Mouse (Mus musculus) CD4-positive, CD25-positive, alpha-beta regulatory T cell, adult 4 months (primary cell): Measurements from ENCODE around the gene Col4a3. TPM values are rescaled to one million over a fixed set of nuclear protein-coding genes. Genes with fewer than 3 reads are reported as not detected.
A peak's percentile ranks its signal among the peaks of the same experiment; 100 is the strongest.

Source experiments
- ATAC-seq: one replicate; pipeline ENCODE4 v1.8.0; 2017
- polyA plus RNA-seq, 2 experiments: library from polyadenylated mRNA; unstranded; fragments of 100-300 nt; shearing (Covaris generic); gene quantifications; one replicate each; pipeline ENCODE4 v1.2.1; 2017

Col4a3 gene
- polyA plus RNA-seq, 2 experiments from 2014 or later, result not detected

DNA sequence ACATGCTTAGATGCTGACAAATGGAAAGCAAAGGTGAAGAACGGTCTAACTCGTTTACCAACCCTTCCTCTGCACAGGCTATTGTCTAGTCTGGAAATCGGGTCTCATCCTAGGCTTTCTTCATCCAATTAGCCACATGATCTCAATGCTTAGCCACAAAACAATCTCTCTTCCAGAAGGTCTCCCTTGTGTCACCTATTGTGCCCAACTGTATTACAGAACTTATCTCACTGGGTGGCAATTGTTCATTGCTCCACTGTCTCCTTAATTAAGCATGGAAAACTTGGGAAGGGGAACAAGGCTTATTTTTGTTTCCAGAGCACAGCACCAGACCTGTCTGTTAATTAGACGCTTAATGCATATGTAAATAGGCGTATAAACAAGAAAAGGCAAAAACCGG is 101.2 kb downstream of the Col4a3 start:
- ATAC-seq, result no peak

DNA sequence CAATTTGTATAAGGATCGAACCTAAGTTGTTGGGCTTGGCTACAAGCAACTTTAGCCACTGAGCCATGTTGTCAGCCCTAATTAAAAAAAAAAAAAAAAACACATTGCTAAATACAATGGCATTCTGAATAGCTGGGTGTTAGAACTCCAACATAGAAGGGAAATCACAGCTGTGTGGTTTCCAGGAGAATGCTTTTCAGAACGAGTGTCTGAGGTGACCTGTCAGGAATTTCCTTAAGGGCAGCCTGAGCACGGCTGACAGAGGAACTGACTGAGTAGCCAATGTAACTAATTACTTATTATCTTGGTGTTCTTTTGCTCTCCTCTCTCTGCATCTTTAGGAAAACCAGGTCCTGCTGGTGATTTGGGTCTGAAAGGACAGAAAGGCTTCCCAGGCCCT is 109.2 kb downstream of the Col4a3 start:
- ATAC-seq, result no peak

DNA sequence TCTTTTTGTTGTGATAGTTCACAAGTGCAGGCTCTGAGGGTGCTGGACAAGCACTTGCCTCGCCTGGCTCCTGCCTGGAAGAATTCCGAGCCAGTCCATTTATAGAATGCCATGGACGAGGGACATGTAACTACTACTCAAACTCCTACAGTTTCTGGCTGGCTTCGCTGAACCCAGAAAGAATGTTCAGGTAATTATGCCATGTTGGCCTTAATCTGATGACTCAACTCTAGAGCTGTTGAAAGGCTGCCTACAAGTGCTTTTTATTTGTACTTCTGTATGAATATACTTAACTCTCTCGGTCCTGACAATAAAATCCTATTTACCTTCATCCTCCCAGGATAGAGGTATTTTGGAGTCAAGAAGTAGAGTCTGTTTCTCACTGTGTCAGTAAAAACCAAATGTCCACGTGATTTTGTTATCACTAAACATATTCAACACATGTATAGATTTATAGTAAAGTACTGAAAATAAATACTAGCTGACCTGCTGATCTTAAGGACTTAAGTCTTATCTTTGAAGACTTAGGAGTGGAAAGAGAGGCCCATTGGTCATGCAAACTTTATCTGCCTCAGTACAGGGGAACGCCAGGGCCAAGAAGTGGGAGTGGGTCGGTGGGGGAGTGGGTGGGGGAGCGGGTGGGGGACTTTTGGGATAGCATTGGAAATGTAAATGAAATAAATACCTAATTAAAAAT is 131.2 kb downstream of the Col4a3 start:
- no peak for ATAC-seq

DNA sequence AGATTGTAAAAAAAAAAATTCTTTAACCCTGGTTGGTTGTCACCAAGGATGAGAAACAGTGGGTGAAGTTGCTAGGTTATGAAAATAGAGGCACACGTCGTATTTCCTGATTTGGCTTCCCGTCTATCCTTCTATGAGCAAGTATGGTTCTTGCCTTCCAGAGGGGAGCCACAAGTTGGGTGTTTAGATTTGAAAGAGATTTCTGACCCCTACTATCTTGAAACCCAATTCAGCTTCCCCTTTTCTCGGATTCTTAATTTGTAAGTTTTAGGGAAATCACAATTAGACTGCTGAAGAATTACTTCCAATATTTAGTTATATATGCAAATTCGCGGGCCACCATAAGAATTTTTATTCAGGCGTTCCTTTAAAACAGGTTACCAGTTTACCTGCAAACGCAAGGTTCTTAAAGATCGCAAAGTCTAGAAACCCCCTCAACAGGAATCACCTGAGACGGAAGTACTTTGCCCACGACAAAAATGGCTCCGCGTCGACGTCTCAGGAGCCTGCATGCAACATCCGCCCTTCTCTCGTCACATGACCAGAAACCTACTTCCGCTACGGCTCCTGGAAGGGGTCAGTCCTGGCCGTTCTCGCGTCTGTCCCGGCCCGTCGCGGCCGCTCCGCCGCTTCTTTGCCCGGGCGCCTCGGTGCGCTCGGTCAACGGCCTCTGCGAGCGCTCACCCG is 137.8 kb downstream of the Col4a3 start, which contains the start of gene Mff:
Gene Mff, plus strand, starts transcription at position 552 of the 687 bp plus-strand sequence.
- peak; percentile 97 for ATAC-seq

DNA sequence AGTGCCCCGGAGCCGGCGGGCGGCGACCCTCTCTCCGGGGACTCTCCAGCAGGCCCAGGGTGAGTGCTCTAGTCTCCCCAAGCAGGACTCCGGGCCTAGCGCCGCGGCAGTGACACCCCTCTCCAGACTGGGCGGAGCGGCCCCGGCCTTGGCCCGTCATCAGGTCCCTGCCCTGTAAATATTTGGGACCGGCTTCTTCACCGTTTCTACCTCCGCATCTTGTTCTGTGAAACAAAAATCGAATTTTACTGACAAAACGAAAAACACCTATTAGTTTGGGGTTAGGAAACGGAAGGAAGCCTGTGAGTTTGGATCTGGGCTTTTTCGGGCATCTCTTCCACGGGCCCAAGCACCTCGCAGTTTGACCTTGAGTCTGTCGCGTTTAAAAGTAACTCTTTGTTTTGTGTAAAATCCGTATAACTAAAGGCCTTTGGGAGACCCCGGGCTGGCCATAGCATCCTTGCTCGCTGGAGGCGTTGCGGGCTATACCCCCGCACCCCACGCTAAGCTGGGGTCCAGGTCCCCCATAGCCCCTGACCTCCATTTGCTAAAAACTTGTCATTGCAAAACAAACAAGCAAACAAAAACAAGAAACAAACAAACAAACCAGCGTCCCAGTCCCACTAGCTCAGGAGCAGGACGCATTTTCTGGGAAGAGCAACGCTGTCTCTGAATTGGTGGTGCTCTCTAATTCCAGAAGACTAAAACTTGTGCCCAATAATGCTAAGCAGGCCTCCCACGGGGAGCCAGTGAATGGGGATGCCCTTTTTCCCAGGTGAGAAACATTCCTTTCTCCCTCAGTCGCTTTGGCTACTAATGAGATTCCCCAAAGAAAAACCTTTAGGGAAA is 138.5 kb downstream of the Col4a3 start:
- ATAC-seq, result peak; percentile 80

DNA sequence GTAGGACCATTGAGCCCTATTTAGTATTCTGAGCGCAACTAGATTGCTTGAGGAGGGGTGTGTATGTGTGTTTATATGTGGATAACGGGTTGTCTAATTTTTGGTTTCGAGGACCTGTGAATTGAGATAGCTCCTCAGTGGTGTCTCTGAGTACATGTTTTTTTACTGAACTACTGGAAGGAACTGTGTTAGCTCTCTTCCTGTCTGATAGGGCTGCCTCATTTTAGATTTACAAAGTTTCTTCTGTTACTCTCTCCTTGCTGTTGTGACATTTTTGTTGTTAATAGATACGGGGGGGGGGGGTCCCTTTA is 139.1 kb downstream of the Col4a3 start:
- ATAC-seq, result no peak

DNA sequence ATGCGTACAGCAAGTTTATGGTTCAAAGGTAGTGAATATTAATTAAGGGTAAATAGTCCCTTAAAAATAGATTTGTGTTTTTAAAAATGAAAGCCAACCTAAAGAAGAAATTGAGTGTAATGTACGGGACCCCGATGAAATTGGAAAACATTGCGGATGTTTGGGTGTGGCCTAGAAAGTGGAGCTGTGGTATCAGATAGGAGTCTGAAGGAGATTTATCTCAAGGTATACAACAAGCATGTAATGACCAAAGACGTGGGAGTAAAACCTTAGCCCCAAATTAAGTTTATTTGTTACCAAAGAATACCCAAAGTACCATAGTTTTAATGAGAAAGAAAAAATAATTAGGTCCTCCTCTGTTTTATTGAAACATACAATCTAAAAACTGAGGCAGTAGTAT is 139.8 kb downstream of the Col4a3 start:
- no peak for ATAC-seq

DNA sequence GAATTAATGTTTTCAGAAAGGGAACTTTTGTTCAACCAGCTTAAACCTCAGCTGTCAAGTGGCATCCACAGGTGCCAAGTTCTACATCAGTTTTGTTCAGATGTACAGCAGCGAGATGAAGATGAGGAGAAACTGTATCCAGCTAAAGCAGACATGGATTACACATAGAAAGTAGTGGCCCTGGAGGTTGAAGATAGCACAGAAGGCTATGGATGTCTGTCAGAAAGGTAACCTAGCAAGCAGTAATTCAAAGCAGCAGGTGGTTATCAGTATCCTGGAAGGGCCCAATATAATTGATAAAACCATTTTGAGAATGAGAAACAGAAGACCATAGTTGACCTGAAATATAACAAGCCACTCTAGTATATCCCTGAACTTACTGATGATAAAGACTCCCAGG is 146.6 kb downstream of the Col4a3 start:
- no peak for ATAC-seq

DNA sequence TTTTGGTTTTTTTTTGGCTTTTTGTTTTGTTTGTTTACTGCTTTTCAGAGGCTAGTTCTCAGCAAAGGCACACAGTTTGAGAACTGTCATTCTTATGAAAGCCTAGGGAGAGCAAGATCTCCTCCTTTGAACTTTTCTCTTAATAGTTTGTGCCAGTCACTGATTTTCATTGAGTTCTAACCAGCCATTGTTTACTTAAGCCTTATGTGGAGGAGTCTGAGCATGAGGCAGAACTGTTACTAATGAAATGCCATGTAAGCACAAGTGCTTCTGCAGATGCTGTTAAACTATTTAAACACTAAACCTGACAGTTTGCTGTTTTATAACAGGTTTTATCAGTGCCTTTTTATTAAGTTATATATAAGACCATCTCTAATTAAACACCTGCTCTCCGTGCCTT is 151.3 kb downstream of the Col4a3 start:
- ATAC-seq, result no peak

DNA sequence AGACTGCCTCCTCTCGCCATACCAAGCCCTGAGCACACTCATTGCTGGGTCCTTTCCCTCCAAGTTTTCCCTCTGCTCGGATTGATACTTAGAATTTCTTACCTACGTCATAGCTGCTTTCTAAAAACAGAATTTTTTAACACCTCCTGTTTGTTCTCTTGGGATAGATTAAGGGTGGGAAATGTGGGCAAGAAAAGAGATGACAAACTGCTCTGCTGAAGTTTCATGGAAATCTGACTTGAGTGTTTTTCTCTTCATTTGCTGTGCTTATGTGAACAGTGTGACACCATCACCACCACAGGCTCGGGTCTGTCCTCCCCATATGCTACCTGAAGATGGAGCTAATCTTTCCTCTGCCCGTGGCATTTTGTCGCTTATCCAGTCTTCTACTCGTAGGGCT is 154.8 kb downstream of the Col4a3 start:
- ATAC-seq, result no peak

DNA sequence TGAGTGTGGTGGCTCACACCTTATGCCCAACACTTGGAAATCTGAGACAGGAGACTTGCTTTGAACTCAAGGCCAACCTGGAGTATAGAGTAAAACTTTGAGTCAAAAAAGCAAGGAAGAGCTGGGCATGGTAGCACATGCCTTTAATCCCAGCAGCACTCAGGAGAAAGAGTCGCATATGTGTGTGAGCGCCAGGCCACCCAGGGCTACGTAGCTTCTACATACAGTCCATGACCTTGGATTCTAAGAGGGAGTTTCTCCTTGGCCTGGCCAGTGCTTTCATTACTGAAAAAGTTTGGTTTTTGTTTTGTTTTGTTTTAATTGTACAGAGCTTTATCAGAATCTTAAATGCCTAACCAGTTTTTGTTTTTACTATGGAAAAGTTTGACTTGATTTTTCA is 157.2 kb downstream of the Col4a3 start:
- no peak for ATAC-seq

DNA sequence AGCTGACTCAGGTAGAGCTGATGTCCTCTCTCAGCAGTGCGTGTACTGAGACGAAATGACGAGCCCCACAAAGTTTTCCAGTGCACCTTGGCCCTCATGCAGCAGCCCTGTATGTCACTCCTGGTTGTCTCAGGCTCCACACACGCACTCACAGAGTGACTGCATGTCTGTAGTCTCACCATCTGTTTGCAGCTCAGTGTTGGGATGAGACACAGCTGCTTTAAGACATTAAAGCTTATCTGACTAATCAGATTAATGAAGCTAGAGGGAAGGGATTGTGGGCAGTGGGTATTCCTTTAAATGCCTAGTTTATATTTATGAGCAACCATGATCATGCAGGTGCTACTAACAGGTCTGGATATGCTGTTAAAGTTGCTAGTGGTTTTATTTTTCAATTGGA is 159.7 kb downstream of the Col4a3 start:
- ATAC-seq, result no peak

DNA sequence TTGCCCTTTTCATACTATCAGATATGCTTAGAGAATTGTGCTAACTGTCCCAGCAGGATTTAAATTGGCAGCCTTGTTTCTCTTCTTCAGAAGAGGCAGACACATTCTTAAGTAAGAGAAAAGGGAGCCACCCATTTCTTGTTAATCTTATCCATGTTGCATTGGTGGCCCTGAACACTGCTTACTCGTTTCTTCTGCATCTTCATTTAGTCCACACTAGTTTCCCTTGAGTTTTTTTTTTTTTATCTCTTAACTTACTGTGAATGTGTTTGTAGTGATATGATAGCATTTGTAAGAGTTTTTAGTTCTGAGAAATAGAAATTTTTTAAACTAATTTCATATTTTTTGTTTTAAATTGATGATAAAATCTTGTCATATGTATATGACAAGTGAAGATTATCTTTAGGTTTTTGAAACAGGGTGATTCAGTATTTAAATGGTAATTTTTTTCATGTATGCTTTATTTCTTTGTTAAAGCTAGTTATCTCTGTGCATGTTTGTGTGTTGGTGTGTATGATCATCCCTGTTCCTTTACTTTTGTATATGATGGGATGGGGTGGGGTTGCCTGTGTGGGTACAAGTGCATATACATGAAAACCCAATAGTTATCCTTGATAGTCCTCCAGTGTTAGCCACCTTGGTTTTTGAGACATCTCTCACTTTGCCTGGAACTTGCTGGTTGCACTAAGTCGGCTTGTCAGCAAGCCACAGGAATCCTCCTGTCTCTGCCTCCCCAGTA is 161.2 kb downstream of the Col4a3 start:
- no peak for ATAC-seq

DNA sequence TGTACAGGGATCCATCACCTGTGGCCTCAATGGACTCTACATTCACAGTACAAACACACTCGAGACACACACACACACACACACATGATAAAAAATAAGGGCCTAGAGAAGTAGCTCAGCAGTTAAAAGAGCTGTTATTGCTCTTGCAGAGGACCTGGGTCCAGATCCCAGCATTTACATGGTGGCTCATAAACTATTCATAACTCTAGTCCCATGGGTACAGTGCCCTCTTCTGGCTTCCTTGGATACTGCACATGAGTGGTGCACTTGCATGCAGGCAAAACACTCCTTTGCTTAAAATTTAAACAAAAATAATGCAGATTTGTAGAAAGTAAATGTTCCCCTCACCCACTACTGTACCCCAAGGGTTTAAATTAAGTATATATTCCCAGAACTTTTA is 172.8 kb downstream of the Col4a3 start:
- ATAC-seq, result no peak

DNA sequence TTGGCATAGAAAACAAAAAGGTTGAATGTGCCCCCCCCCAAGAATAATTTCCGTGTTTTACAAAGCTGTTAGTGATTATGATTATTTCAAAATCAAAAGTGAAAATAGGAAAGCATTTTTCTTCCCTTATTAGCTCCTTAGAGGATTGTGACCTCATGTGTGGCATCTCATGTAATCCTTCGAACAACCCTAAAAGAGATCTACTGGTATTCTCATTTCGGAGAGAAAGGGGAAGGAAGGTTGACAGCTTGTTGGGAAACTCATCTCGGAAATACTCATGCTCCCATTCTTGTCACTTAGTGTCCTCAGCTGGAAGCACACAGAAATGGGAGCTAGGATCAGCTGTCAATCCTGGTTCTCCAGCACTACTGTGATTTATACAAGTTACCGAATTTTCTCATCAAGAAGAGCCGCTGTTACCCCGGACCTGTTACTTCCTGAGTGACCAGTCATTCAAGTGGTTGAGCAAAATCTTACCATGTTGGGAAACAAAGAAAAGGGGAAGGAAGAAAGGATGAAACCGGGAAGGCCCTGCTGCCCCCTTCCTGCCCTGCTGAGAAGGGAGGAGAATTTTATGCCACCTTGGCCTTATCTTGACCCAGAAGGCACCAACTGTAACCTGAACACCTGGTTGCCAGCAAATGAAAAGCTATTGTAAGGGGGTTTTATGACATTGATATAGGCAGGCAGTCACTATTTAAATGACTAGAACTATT is 174.9 kb downstream of the Col4a3 start:
- no peak for ATAC-seq

DNA sequence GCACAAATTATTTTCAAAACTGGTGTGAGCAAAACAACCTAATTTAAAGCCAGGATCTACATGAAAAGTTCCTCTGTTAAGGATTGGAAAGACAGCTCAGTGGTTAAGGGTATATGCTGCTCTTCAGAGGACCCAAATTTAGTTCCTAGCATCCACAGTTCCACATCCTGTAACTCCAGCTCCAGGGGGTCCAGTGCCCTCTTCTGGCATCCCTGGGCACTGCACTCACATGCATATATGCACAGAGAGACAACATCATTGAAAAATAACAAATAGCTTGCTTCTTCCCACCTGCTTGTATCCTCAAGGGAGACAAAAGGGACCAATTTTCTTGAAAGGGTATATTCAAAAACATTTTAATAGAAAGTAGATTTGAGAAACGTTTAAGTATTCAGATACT is 175.6 kb downstream of the Col4a3 start:
- ATAC-seq, result no peak

DNA sequence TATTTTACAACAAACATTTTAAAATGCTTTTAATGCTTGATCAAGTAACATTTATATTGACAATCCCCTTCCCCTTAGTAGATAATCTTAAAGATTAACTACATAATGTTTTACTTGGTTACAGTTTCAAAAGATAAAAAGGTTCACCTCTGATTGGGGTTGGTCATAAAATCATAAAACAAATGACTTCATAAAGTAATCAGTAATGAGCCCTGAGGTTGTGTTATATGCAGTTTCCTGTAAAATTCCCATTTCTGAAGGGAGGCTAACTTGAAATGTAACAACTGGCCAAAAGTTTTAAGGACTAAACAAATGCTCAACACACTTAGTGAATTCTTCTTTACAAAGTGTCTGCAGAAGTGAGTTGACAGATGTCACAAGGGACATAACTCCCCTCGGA is 179.5 kb downstream of the Col4a3 start:
- no peak for ATAC-seq

DNA sequence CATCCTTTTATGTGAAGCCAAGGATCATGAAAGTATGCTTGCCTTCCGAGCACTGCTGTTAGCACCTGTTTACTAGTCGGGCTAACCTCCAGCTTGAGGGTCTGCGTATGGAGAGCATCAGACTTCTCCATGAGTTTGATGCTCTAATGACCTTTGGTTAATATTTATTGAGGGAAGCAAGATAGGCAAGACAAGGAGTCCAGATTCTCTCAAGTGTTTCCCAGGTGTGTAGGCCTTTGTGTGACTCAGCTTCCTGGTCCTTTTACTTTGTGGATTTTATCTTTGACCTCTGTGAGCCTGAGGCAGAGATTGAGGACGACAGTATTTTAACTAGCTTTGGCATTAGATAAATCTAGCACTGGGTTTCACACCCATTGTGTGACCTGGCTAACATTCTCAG is 179.9 kb downstream of the Col4a3 start:
- no peak for ATAC-seq

DNA sequence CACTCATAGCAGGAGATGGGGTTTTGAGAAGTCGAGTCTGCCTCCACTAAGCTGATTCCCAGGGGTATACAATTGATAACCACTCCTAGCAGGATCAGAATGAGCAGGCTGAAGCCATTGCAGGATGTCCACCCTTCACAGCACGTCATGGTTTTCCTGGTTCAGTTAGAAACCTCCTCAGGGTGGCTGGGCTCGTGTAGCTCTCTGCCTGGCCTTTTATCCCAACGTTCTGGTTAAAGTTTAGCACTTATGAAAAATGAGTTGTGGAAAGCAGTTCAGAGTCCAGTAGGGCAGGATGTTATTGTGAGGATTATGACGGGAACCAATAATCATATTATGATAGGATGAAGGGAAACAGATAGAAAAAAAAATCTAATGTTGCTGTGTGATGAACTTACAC is 181.5 kb downstream of the Col4a3 start, which contains the start of gene Tm4sf20:
Gene Tm4sf20, minus strand, starts transcription at position 193 of the 400 bp plus-strand sequence.
- no peak for ATAC-seq

DNA sequence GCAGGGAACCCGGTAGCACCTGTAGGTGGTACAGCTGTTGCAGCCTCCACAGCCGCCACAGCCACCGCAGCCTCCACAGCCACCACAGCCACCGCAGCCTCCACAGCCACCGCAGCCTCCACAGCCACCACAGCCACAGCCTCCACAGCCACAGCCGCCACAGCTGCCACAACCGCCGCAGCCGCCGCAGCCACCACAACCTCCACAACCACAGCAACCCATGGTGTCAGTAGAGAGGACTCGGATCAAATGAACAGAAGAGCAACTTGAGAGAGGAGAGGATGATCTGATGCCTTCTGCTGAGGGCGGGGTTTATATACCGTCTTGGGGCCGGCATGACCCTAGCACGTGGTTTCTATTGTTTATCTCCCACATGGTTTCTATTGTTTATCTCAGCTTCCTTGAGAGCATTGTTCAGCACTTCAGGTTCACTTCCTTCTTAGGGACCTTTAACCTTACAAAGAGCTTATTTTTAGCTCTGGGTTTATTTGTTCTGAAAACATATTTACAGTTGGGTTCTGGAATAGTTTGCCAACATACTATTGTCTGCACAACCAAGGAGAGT is 184.4 kb downstream of the Col4a3 start, which contains the start of gene Gm47791:
Gene Gm47791, minus strand, starts transcription at position 222 of the 565 bp plus-strand sequence.
- no peak for ATAC-seq
